Mouse (Mus musculus) embryonic facial prominence, embryonic 10.5 days (tissue): ENCODE measurements around the gene Ly6g5b. TPM values are rescaled to one million over a fixed set of nuclear protein-coding genes. Genes with fewer than 3 reads are reported as not detected.

Experiments used
- DNase-seq: peaks from one replicate; pipeline ENCODE4 v3.0.0-alpha.2; 2017; ENCODE audit warnings: low spot score
- H3K27ac ChIP-seq: fragments of 300-500 bp; sonication (generic); replicated peaks from 2 replicates; pipeline ENCODE4 v1.5.1; 2016; ENCODE audit warnings: mild to moderate bottlenecking
- H3K27me3 ChIP-seq: fragments of 300-500 bp; sonication (generic); replicated peaks from 2 replicates; pipeline ENCODE4 v1.6.1; 2016; ENCODE audit warnings: low read depth, mild to moderate bottlenecking; ENCODE audit not compliant: poor library complexity, severe bottlenecking
- H3K36me3 ChIP-seq: fragments of 300-500 bp; sonication (generic); replicated peaks from 2 replicates; pipeline ENCODE4 v1.6.1; 2016; ENCODE audit warnings: mild to moderate bottlenecking, moderate library complexity
- H3K4me1 ChIP-seq: fragments of 300-500 bp; sonication (generic); 2 replicates; pipeline ENCODE4 v1.6.1; 2016
- H3K4me3 ChIP-seq: fragments of 300-500 bp; sonication (generic); 2 replicates; pipeline ENCODE4 v1.5.1; 2016; ENCODE audit warnings: mild to moderate bottlenecking, moderate library complexity
- H3K9me3 ChIP-seq: fragments of 300-500 bp; sonication (generic); 2 replicates; pipeline ENCODE4 v1.6.1; 2016; ENCODE audit warnings: mild to moderate bottlenecking
- WGBS: fragments of 180-500 bp; shearing (Covaris S2); methylation state at CpG from one replicate; pipeline ENCODE4 v1.1.7; 2016; 5-methylcytosine and 5-hydroxymethylcytosine counted together
- polyA plus RNA-seq: library from polyadenylated mRNA; unstranded; fragments of >200 nt; fragmentation: Nextera tagmentation; extraction: Ambion mirVana; gene quantifications from 2 replicates; pipeline ENCODE4 v1.2.1, GENCODE M21; 2016

Gene Ly6g5b
- 1.5 and 1.6 TPM in 2 replicates for polyA plus RNA-seq

- WGBS: 86% methylated on average over 8 of the region's 8 CpGs
- Histone ChIP-seq H3K9me3 (no peaks in the 10 kb centered on the region), H3K27me3 (no peaks in the 10 kb centered on the region), H3K36me3 (peaks cover 59% of the 10 kb centered on the region), H3K27ac (no peak within 1 kb of the TSS), H3K4me1 (peaks cover 6% of the 10 kb centered on the region), H3K4me3 (peak within 1 kb of the TSS; percentile 11; the same call in 1 of the 2 replicates)
- DNase-seq: peak; percentile 23
These were observed at the start of gene Ly6g5b for GRCm38 (mm10) chr17:35115046-35116019. Gene Ly6g5b (minus strand): TSS chr17:35115428.

- Histone ChIP-seq H3K36me3 (peaks cover 38% of the 10 kb centered on the region), H3K4me1 (peaks cover 34% of the 10 kb centered on the region), H3K27me3 (no peaks in the 10 kb centered on the region), H3K9me3 (no peaks in the 10 kb centered on the region), H3K4me3 (peak overlapping the region; percentile 99), H3K27ac (peak overlapping the region; percentile 99)
- no peak for DNase-seq
- WGBS: under 1% methylated on average over 28 of the region's 28 CpGs
These were observed 49.0 kb upstream of the Ly6g5b start for GRCm38 (mm10) chr17:35164218-35164567.

DNA sequence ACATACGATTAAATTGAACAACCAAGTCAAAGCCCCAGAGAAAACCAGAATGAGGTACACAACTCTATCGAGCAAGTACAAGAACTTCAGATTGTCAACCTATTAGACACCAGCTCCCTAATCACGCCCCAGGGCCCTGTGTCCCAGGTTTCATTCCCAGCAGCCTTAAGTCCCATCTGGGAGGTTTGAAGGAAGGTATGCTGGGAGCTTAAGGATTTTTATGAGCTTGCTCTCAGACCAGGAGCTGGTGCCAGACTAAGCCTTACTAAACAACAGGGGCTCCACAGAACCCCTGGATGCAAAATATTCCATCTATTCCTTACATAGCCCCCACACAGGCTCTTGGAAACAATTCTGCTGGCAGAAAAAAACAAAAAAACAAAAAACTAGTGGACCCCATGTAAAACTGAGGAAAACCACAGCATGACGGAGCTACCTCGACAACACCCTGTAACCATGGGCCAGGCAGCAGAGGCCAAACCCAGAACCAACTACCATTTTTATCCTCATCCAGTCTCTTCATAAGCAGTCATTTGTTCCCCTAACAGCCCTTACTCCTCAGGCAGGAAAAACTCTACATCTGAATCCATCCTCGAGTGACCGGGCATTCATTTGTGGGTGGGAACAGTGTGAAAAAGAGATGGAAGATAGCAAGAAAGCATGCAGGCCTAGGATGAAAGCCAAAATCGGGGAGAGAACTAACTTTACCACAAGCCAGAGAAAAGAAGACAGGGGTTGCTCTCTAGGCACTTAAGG lies 48.3 kb upstream of the Ly6g5b start:
- Histone ChIP-seq H3K4me1 (peaks cover 31% of the 10 kb centered on the region), H3K36me3 (peaks cover 45% of the 10 kb centered on the region), H3K27me3 (no peaks in the 10 kb centered on the region), H3K27ac (peak overlapping the region; percentile 99), H3K9me3 (no peaks in the 10 kb centered on the region), H3K4me3 (peak overlapping the region; percentile 99)
- WGBS: 23% methylated on average over 8 of the region's 8 CpGs
- DNase-seq: no peak

GRCm38 (mm10) chr17:35162730-35163129 lies 47.5 kb upstream of the Ly6g5b start:
- WGBS: 69% methylated on average over 12 of the region's 12 CpGs
- H3K36me3 ChIP-seq: peaks cover 53% of the 10 kb centered on the region
- H3K27ac ChIP-seq: peak overlapping the region; percentile 99; the same call in 1 of the 2 replicates
- peaks cover 31% of the 10 kb centered on the region for H3K4me1 ChIP-seq
- DNase-seq: no peak
- no peaks in the 10 kb centered on the region for H3K27me3 ChIP-seq
- H3K9me3 ChIP-seq: no peaks in the 10 kb centered on the region
- H3K4me3 ChIP-seq: peak overlapping the region; percentile 99

GRCm38 (mm10) chr17:35162121-35162520 lies 46.9 kb upstream of the Ly6g5b start:
- peaks cover 31% of the 10 kb centered on the region for H3K4me1 ChIP-seq
- peak overlapping the region; percentile 30; the same call in 1 of the 2 replicates for H3K27ac ChIP-seq
- 83% methylated on average over 14 of the region's 14 CpGs for WGBS
- H3K27me3 ChIP-seq: no peaks in the 10 kb centered on the region
- peak overlapping the region; percentile 99 for H3K4me3 ChIP-seq
- no peaks in the 10 kb centered on the region for H3K9me3 ChIP-seq
- peaks cover 59% of the 10 kb centered on the region for H3K36me3 ChIP-seq
- DNase-seq: no peak

DNA sequence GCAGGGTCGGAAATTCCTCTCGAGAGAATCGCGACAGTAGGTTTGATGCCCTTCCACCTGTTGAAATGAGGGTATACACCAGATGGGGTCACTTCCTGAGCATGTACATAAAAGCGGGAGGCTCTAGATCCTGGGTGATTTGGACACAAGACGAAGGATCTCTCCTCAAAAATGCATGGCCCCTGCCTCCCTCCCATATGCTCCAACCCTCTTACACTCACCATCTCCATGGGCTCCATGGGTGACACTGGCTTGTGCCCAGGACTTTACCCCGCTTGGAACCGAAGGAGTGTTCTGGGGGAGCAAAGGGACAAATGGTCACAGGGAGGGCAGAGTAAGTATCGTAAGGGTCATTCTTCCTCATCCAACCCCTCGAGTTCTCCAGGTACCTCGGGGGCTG lies 46.2 kb upstream of the Ly6g5b start:
- H3K4me3 ChIP-seq: peak overlapping the region; percentile 99; the same call in 1 of the 2 replicates
- no peaks in the 10 kb centered on the region for H3K9me3 ChIP-seq
- 86% methylated on average over 11 of the region's 11 CpGs for WGBS
- H3K36me3 ChIP-seq: peaks cover 66% of the 10 kb centered on the region
- H3K27ac ChIP-seq: 0 out of 2 replicates have a peak overlapping the region, but pooled peaks have one; percentile 30
- peaks cover 30% of the 10 kb centered on the region for H3K4me1 ChIP-seq
- H3K27me3 ChIP-seq: no peaks in the 10 kb centered on the region
- no peak for DNase-seq

DNA sequence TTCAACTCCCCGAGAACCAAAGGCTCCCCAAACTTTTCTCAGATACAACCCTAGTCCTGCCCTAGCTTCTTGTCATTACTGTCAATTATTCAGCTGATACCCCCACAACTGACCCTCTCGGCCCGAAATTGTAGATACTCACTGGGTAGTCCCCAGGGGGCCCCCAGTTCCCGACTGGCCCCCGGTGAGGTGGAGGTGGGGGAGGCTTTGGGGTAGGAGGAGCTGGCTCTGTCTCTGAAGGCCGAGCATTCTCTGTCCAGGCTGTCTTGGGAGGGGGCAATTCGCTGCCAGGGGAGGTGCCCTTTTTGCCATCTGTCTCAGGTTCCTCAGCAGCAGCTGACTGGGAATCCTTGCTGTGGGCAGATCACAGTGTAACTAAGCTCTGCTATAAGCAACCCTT lies 44.4 kb upstream of the Ly6g5b start:
- 87% methylated on average over 7 of the region's 7 CpGs for WGBS
- DNase-seq: no peak
- H3K4me3 ChIP-seq: no peak overlapping the region
- H3K27ac ChIP-seq: no peak overlapping the region
- H3K9me3 ChIP-seq: no peaks in the 10 kb centered on the region
- H3K27me3 ChIP-seq: no peaks in the 10 kb centered on the region
- peaks cover 28% of the 10 kb centered on the region for H3K4me1 ChIP-seq
- peaks cover 84% of the 10 kb centered on the region for H3K36me3 ChIP-seq

GRCm38 (mm10) chr17:35158850-35159593 lies 43.8 kb upstream of the Ly6g5b start:
- peaks cover 90% of the 10 kb centered on the region for H3K36me3 ChIP-seq
- H3K4me1 ChIP-seq: peaks cover 34% of the 10 kb centered on the region
- H3K27me3 ChIP-seq: no peaks in the 10 kb centered on the region
- H3K27ac ChIP-seq: no peak overlapping the region
- H3K4me3 ChIP-seq: peak overlapping the region; percentile 31; the same call in 1 of the 2 replicates
- WGBS: 93% methylated on average over 16 of the region's 16 CpGs
- DNase-seq: no peak
- no peaks in the 10 kb centered on the region for H3K9me3 ChIP-seq

GRCm38 (mm10) chr17:35157661-35158175 lies 42.5 kb upstream of the Ly6g5b start:
- no peak overlapping the region for H3K4me3 ChIP-seq
- H3K27ac ChIP-seq: no peak overlapping the region
- peaks cover 100% of the 10 kb centered on the region for H3K36me3 ChIP-seq
- H3K9me3 ChIP-seq: no peaks in the 10 kb centered on the region
- H3K27me3 ChIP-seq: no peaks in the 10 kb centered on the region
- 89% methylated on average over 8 of the region's 8 CpGs for WGBS
- peaks cover 25% of the 10 kb centered on the region for H3K4me1 ChIP-seq
- DNase-seq: no peak

GRCm38 (mm10) chr17:35157254-35157653 lies 42.0 kb upstream of the Ly6g5b start:
- Histone ChIP-seq H3K36me3 (peaks cover 100% of the 10 kb centered on the region), H3K27me3 (no peaks in the 10 kb centered on the region), H3K4me1 (peaks cover 20% of the 10 kb centered on the region), H3K9me3 (no peaks in the 10 kb centered on the region), H3K27ac (no peak overlapping the region), H3K4me3 (no peak overlapping the region)
- DNase-seq: no peak
- WGBS: 94% methylated on average over 8 of the region's 8 CpGs

GRCm38 (mm10) chr17:35156461-35157200 lies 41.4 kb upstream of the Ly6g5b start:
- Histone ChIP-seq H3K9me3 (no peaks in the 10 kb centered on the region), H3K4me3 (no peak overlapping the region), H3K4me1 (peaks cover 14% of the 10 kb centered on the region), H3K36me3 (peaks cover 100% of the 10 kb centered on the region), H3K27me3 (no peaks in the 10 kb centered on the region), H3K27ac (no peak overlapping the region)
- WGBS: 91% methylated on average over 33 of the region's 33 CpGs
- no peak for DNase-seq
